Comparison of ENCODE assay signal across 8 mouse cellular contexts in genomic region chr6:31883726-31884125, GRCm38 (mm10).
DNase-seq lines count a peak whose midpoint lies in the region; ATAC-seq and TF ChIP-seq lines count a peak whose summit lies in the region.

No protein-coding gene starts in this region.

- H3K27ac ChIP-seq in hindbrain, embryonic 10.5 days, result no peak overlapping the region
- no peak overlapping the region for H3K27ac ChIP-seq in hindbrain, embryonic 16.5 days (ENCODE audit: low read depth, low read length)
- H3K27ac ChIP-seq in CH12.LX (ENCODE audit: insufficient read depth, low read depth), result no peak overlapping the region
- H3K27ac ChIP-seq in limb, embryonic 11.5 days (replicated peaks; ENCODE audit: low read depth, low read length), result no peak overlapping the region
- H3K27ac ChIP-seq in layer of hippocampus, adult 2 months, result no peak overlapping the region

- H3K36me3 ChIP-seq in hindbrain, embryonic 10.5 days, result no peaks in the 10 kb centered on the region
- no peaks in the 10 kb centered on the region for H3K36me3 ChIP-seq in hindbrain, embryonic 16.5 days (ENCODE audit: control insufficient read depth, insufficient read depth, low read length)
- H3K36me3 ChIP-seq in CH12.LX (replicated peaks in 1 of 2; ENCODE audit: control insufficient read depth in 1 of 2, insufficient read depth in 1 of 2, low read length in 1 of 2), result no peaks in the 10 kb centered on the region
- H3K36me3 ChIP-seq in limb, embryonic 11.5 days (ENCODE audit: control insufficient read depth, insufficient read depth, low read length), result no peaks in the 10 kb centered on the region

- no peaks in the 10 kb centered on the region for H3K79me2 ChIP-seq in CH12.LX (replicated peaks; ENCODE audit: control insufficient read depth, extremely low read depth, insufficient read depth, poor library complexity, severe bottlenecking)

- no peak for TF ChIP-seq EP300 in CH12.LX (IDR thresholded peaks at IDR 0.05; ENCODE audit: low read length)

- no peak overlapping the region for H3K9ac ChIP-seq in hindbrain, embryonic 16.5 days (ENCODE audit: low read depth, low read length)
- H3K9ac ChIP-seq in CH12.LX (ENCODE audit: insufficient read depth, low read depth), result no peak overlapping the region
- H3K9ac ChIP-seq in limb, embryonic 11.5 days (ENCODE audit: low read length), result no peak overlapping the region

- peak; percentile 45 for DNase-seq in hindbrain, embryonic 10.5 days (ENCODE audit: low spot score)
- DNase-seq in CH12.LX (ENCODE audit: extremely low read depth), result peak; percentile 29
- DNase-seq in brain, embryonic 14.5 days (ENCODE audit: low read depth), result peak; percentile 44
- peak; percentile 84 for DNase-seq in limb, embryonic 11.5 days (ENCODE audit: low spot score)
- no peak for DNase-seq in layer of hippocampus, adult 18-20 months (ENCODE audit: low spot score in 2 of 2)
- DNase-seq in layer of hippocampus, adult 2 months (ENCODE audit: low spot score in 2 of 2), result no peak

- H3K4me2 ChIP-seq in hindbrain, embryonic 16.5 days (ENCODE audit: low read length), result no peak overlapping the region
- no peak overlapping the region for H3K4me2 ChIP-seq in CH12.LX (ENCODE audit: insufficient read depth, low read depth, poor library complexity, severe bottlenecking)
- no peak overlapping the region for H3K4me2 ChIP-seq in limb, embryonic 11.5 days (ENCODE audit: low read depth, severe bottlenecking)

- WGBS in hindbrain, embryonic 10.5 days, result 6% methylated on average over 2 of the region's 2 CpGs
- 15% methylated on average over 2 of the region's 2 CpGs for WGBS in hindbrain, embryonic 16.5 days
- WGBS in limb, embryonic 11.5 days, result 9% methylated on average over 2 of the region's 2 CpGs

- TF ChIP-seq CTCF in CH12.LX (conservative IDR thresholded peaks at IDR 0.05 in 1 of 2, IDR thresholded peaks at IDR 0.05 in 1 of 2; ENCODE audit: low read depth in 2 of 2, low read length in 2 of 2), result no peak
- no peak for TF ChIP-seq CTCF in brain, embryonic 14.5 days (IDR thresholded peaks at IDR 0.05; ENCODE audit: borderline replicate concordance, extremely low read depth, insufficient read depth, insufficient read length)
- no peak for TF ChIP-seq CTCF in layer of hippocampus, adult 2 months (conservative IDR thresholded peaks at IDR 0.05)

- no peak for ATAC-seq in hindbrain, embryonic 16.5 days
- ATAC-seq in limb, embryonic 11.5 days (ENCODE audit: insufficient number of reproducible peaks, low FRiP score, low TSS enrichment, low read depth), result no peak
- ATAC-seq in cerebellum, adult (ENCODE audit: insufficient number of reproducible peaks, low FRiP score, low TSS enrichment), result no peak

- in situ Hi-C loops in CH12.LX (cut with MboI; ENCODE audit: low pct_ligation_motif_present, low pct_unique_long_range_greater_than_20kb, low sequenced_read_pairs), result no loop called here

- H3K4me3 ChIP-seq in hindbrain, embryonic 10.5 days, result no peak overlapping the region
- no peak overlapping the region for H3K4me3 ChIP-seq in hindbrain, embryonic 16.5 days (ENCODE audit: low read length)
- no peak overlapping the region for H3K4me3 ChIP-seq in CH12.LX (replicated peaks in 1 of 3; ENCODE audit: low read depth in 2 of 3, low read length in 2 of 3, poor library complexity in 1 of 3)
- no peak overlapping the region for H3K4me3 ChIP-seq in limb, embryonic 11.5 days (ENCODE audit: low read depth, low read length)
- H3K4me3 ChIP-seq in layer of hippocampus, adult 2 months, result no peak overlapping the region

- TF ChIP-seq RAD21 in CH12.LX (IDR thresholded peaks at IDR 0.05; ENCODE audit: low read depth, low read length), result no peak

- dilution Hi-C loops in CH12.LX (cut with MboI; ENCODE audit: extremely low pct_ligation_motif_present, extremely low pct_unique_long_range_greater_than_20kb, low sequenced_read_pairs), result no loop called here

- H3K4me1 ChIP-seq in hindbrain, embryonic 10.5 days (replicated peaks), result peaks cover 21% of the 10 kb centered on the region
- H3K4me1 ChIP-seq in hindbrain, embryonic 16.5 days (ENCODE audit: control insufficient read depth, insufficient read depth, low read depth, low read length), result no peaks in the 10 kb centered on the region
- no peaks in the 10 kb centered on the region for H3K4me1 ChIP-seq in CH12.LX (ENCODE audit: control insufficient read depth in 1 of 2, insufficient read depth in 2 of 2)
- no peaks in the 10 kb centered on the region for H3K4me1 ChIP-seq in limb, embryonic 11.5 days (ENCODE audit: control insufficient read depth, insufficient read depth, low read length)

- no peaks in the 10 kb centered on the region for H3K9me3 ChIP-seq in hindbrain, embryonic 10.5 days
- H3K9me3 ChIP-seq in hindbrain, embryonic 16.5 days (ENCODE audit: control insufficient read depth, low read length), result no peaks in the 10 kb centered on the region
- H3K9me3 ChIP-seq in CH12.LX (replicated peaks; ENCODE audit: low read length), result no peaks in the 10 kb centered on the region
- H3K9me3 ChIP-seq in limb, embryonic 11.5 days (ENCODE audit: control insufficient read depth, low read length), result no peaks in the 10 kb centered on the region

- TF ChIP-seq POLR2A in CH12.LX (IDR thresholded peaks at IDR 0.05; ENCODE audit: low read depth, low read length), result no peak
- no peak for TF ChIP-seq POLR2A in brain, embryonic 14.5 days (IDR thresholded peaks at IDR 0.05; ENCODE audit: borderline replicate concordance, extremely low read depth, insufficient read depth, insufficient read length, poor library complexity, severe bottlenecking)

- no peaks in the 10 kb centered on the region for H3K27me3 ChIP-seq in hindbrain, embryonic 10.5 days (ENCODE audit: insufficient read depth, poor library complexity, severe bottlenecking)
- no peaks in the 10 kb centered on the region for H3K27me3 ChIP-seq in hindbrain, embryonic 16.5 days (replicated peaks; ENCODE audit: control insufficient read depth, insufficient read depth, low read length)
- peaks cover 39% of the 10 kb centered on the region for H3K27me3 ChIP-seq in CH12.LX (replicated peaks)
- no peaks in the 10 kb centered on the region for H3K27me3 ChIP-seq in limb, embryonic 11.5 days (ENCODE audit: control insufficient read depth, insufficient read depth, low read length)

TF ChIP-seq in CH12.LX, 34 proteins besides CTCF, POLR2A, EP300 and RAD21:
- TF ChIP-seq MAZ (IDR thresholded peaks at IDR 0.05; ENCODE audit: low read depth, low read length) (no peak), ZNF384 (IDR thresholded peaks at IDR 0.05; ENCODE audit: low read depth, low read length) (no peak), JUN (IDR thresholded peaks at IDR 0.05; ENCODE audit: insufficient read depth, low read depth, low read length) (no peak), CHD2 (IDR thresholded peaks at IDR 0.05; ENCODE audit: low read length) (no peak), MEF2A (IDR thresholded peaks at IDR 0.05; ENCODE audit: borderline replicate concordance, low read depth, low read length) (no peak), SIN3A (IDR thresholded peaks at IDR 0.05; ENCODE audit: low read length) (no peak), NRF1 (IDR thresholded peaks at IDR 0.05; ENCODE audit: low read depth, low read length) (no peak), ELF1 (IDR thresholded peaks at IDR 0.05; ENCODE audit: low read depth, low read length) (no peak), KAT2A (IDR thresholded peaks at IDR 0.05; ENCODE audit: insufficient replicate concordance, low read length) (no peak), ZC3H11A (IDR thresholded peaks at IDR 0.05; ENCODE audit: low read depth, low read length) (no peak), HCFC1 (IDR thresholded peaks at IDR 0.05; ENCODE audit: low read depth, low read length) (no peak), NELFE (IDR thresholded peaks at IDR 0.05; ENCODE audit: low read depth, low read length) (no peak), MAFK (IDR thresholded peaks at IDR 0.05; ENCODE audit: insufficient replicate concordance, low read length) (no peak), RCOR1 (conservative IDR thresholded peaks at IDR 0.05; ENCODE audit: low read depth, low read length) (no peak), UBTF (IDR thresholded peaks at IDR 0.05; ENCODE audit: low read depth, low read length) (no peak), ZMIZ1 (IDR thresholded peaks at IDR 0.05; ENCODE audit: low read depth, low read length) (no peak), TBP (conservative IDR thresholded peaks at IDR 0.05; ENCODE audit: low read depth, low read length) (no peak), USF1 (IDR thresholded peaks at IDR 0.05; ENCODE audit: low read depth, low read length) (no peak), MXI1 (IDR thresholded peaks at IDR 0.05; ENCODE audit: low read depth, low read length) (no peak), IRF4 (IDR thresholded peaks at IDR 0.05; ENCODE audit: low read depth, low read length) (no peak)

Comparison
In these comparisons a context has a peak if more than half of its experiments do, and no peak if none do; other contexts are left out.
1. DNase-seq: peak in hindbrain, embryonic 10.5 days (single experiment), CH12.LX (single experiment), brain, embryonic 14.5 days (single experiment) and limb, embryonic 11.5 days (single experiment); none in layer of hippocampus, adult 18-20 months (0 of 2) and layer of hippocampus, adult 2 months (0 of 2).